Mouse (Mus musculus) cortical plate, adult 2 months (tissue): ENCODE results near the gene Gjb4.

Source experiments
- CTCF ChIP-seq: fragments of 200-500 bp; IDR thresholded peaks from 2 replicates; pipeline ENCODE4 v1.5.1; 2011; ENCODE audit warnings: mild to moderate bottlenecking, control low read depth, low read length; ENCODE audit not compliant: insufficient read depth; ENCODE audit errors: extremely low read depth
- POLR2A ChIP-seq: fragments of 200-500 bp; IDR thresholded peaks from 2 replicates; pipeline ENCODE4 v1.6.1; 2011; ENCODE audit warnings: mild to moderate bottlenecking, low read length, control low read depth; ENCODE audit not compliant: insufficient read depth; ENCODE audit errors: extremely low read depth

DNA sequence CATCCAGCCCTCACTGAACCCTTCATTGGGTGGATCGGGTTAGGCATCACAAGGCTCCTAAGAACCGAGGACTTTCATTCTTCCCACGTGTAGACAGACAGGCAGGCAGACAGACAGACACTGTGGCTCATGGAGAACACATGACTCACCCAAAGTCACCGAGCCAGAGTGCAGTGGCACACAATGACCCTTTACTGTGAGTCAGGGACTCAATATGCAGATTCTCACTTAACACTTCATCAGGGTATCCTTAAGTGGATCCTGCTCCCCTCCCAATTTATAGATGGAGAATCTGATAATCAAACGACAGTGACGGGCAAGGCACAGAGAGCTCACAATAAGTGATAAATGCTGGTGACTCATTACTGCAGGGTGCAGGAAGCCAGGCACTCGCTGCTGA is 26.6 kb downstream of the Gjb4 start:
- TF ChIP-seq POLR2A, result no peak
- no peak for TF ChIP-seq CTCF
